Mouse (Mus musculus) kidney, adult 2 months (tissue): ENCODE measurements around the gene Cptp. TPM values are rescaled to one million over a fixed set of nuclear protein-coding genes. Genes with fewer than 3 reads are reported as not detected.

ENCODE experiments used
- DNase-seq: peaks from one replicate; pipeline ENCODE4 v3.0.0; 2021
- H3K27ac ChIP-seq: fragments of 200-500 bp; 2 replicates; pipeline ENCODE4 v1.5.1; 2012; ENCODE audit warnings: low read depth, low read length, control low read depth, inconsistent platforms; ENCODE audit not compliant: insufficient read depth
- H3K27me3 ChIP-seq: fragments of 200-500 bp; replicated peaks from 2 replicates; pipeline ENCODE4 v1.6.1; 2012; ENCODE audit warnings: mild to moderate bottlenecking, moderate library complexity, low read length, inconsistent platforms; ENCODE audit not compliant: control insufficient read depth, insufficient read depth
- H3K36me3 ChIP-seq: fragments of 200-500 bp; 2 replicates; pipeline ENCODE4 v1.6.1; 2012; ENCODE audit warnings: mild to moderate bottlenecking, moderate library complexity, low read length, inconsistent platforms; ENCODE audit not compliant: control insufficient read depth, insufficient read depth
- H3K4me1 ChIP-seq: fragments of 200-500 bp; 2 replicates; pipeline ENCODE4 v1.6.1; 2011; ENCODE audit warnings: low read length; ENCODE audit not compliant: control insufficient read depth, insufficient read depth
- H3K4me3 ChIP-seq: fragments of 200-500 bp; 2 replicates; pipeline ENCODE4 v1.5.1; 2011; ENCODE audit warnings: mild to moderate bottlenecking, low read depth, low read length, control low read depth; ENCODE audit not compliant: insufficient read depth
- CTCF ChIP-seq: fragments of 200-500 bp; conservative IDR thresholded peaks from 2 replicates; pipeline ENCODE4 v1.5.1; 2011; ENCODE audit warnings: low read depth, mild to moderate bottlenecking, control low read depth, low read length, moderate library complexity, mixed read lengths; ENCODE audit not compliant: insufficient read depth, insufficient read length
- POLR2A ChIP-seq: fragments of 200-500 bp; IDR thresholded peaks from one replicate; pipeline ENCODE4 v1.6.1; 2011; ENCODE audit warnings: low read depth, low read length, control low read depth
- WGBS: fragments of 180-500 bp; shearing (Covaris S2); methylation state at CpG from one replicate; pipeline ENCODE4 v1.1.7; 2018; 5-methylcytosine and 5-hydroxymethylcytosine counted together
- polyA plus RNA-seq: library from polyadenylated mRNA; depleted of rRNA; stranded (reverse); fragments of >200 nt; gene quantifications from 2 replicates; pipeline ENCODE4 v1.2.3, GENCODE M21; 2012

Cptp gene
- polyA plus RNA-seq, 1 experiment = 46.2 TPM

DNA sequence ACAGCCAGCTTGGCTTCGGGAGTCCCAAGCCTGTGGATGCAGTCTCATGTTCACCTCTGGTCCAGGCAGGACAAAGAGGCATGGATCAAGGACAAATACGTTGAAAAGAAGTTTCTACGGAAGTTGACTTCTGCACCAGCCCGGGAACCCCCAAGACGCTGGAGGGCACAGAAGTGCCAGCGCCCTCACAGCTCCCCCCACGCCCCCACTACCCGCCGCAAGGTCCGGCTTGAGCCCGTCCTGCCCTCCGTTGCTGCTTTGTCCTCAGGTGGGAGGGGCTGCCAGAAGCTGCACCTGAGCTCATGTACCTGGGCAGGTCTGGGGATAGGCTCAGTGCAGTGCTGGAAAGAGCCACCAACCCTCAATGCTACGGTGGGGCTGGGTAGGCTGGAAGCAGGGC, 34.0 kb upstream of the Cptp start:
- 95% methylated on average over 13 of the region's 13 CpGs for WGBS
- H3K4me3 ChIP-seq = no peak overlapping the region
- DNase-seq = no peak
- TF ChIP-seq CTCF = no peak
- TF ChIP-seq POLR2A = no peak
- no peak overlapping the region for H3K27ac ChIP-seq
- no peaks in the 10 kb centered on the region for H3K36me3 ChIP-seq
- H3K4me1 ChIP-seq = no peaks in the 10 kb centered on the region
- no peaks in the 10 kb centered on the region for H3K27me3 ChIP-seq

DNA sequence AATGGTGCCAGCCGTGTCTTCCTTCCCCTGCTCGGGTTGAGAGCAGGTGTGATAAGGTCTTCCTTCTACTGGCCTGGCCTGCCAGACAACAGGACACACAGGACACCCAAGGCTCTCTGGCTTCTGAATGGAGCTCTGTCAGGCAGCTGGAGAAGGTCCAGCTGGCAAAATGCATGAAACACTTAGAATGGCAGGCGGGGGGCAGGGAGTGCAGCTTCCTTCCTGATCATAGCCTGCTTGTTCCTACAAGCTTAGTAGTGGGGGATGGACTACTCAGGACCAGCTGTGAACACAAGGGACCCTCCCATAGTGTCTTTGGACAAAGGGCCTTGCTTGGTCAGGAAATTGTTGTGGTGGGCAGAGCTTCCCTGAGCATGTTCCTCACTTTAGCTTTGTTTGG, 32.0 kb upstream of the Cptp start:
- Histone ChIP-seq H3K27ac (no peak overlapping the region), H3K4me3 (no peak overlapping the region), H3K27me3 (no peaks in the 10 kb centered on the region), H3K36me3 (no peaks in the 10 kb centered on the region), H3K4me1 (no peaks in the 10 kb centered on the region)
- WGBS = 53% methylated on average over 3 of the region's 3 CpGs
- no peak for TF ChIP-seq POLR2A
- TF ChIP-seq CTCF = no peak
- peak; percentile 52 for DNase-seq

- Histone ChIP-seq H3K36me3 (no peaks in the 10 kb centered on the region), H3K27me3 (no peaks in the 10 kb centered on the region), H3K4me3 (no peak overlapping the region), H3K27ac (no peak overlapping the region), H3K4me1 (no peaks in the 10 kb centered on the region)
- TF ChIP-seq POLR2A (no peak), CTCF (no peak)
- no peak for DNase-seq
- 83% methylated on average over 7 of the region's 7 CpGs for WGBS
These were observed 30.1 kb upstream of the Cptp start for GRCm38 (mm10) chr4:155899355-155899754.

DNA sequence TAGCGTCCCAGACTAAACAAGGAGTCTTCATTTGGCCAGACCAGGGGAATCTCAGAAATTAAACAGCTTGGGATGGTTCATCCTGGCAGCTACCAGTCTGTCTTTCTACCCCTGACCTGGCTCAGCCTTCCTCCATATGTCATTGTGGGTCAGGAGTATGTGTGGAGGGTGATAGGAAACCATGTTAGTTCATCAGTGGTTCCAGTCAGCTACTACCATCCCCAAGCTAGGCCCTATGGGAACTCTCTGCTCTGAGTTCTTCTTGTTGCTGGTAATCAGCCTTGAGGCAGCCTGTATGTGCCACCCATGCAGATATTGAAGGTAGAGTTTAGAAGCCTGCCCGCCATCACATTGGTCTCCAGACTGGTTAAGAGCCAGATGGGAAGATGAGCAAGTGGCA, 29.1 kb upstream of the Cptp start:
- Histone ChIP-seq H3K4me1 (0 out of 2 replicates have a peak, but pooled peaks cover under 1% of the 10 kb centered on the region), H3K27me3 (no peaks in the 10 kb centered on the region), H3K4me3 (no peak overlapping the region), H3K27ac (no peak overlapping the region), H3K36me3 (no peaks in the 10 kb centered on the region)
- no peak for DNase-seq
- TF ChIP-seq POLR2A (no peak), CTCF (no peak)
- 100% methylated on average over 2 of the region's 2 CpGs for WGBS

GRCm38 (mm10) chr4:155896461-155896860, 27.2 kb upstream of the Cptp start:
- Histone ChIP-seq H3K27me3 (no peaks in the 10 kb centered on the region), H3K4me3 (no peak overlapping the region), H3K4me1 (peaks cover 7% of the 10 kb centered on the region; the same call in 1 of the 2 replicates), H3K36me3 (no peaks in the 10 kb centered on the region), H3K27ac (no peak overlapping the region)
- no peak for DNase-seq
- 98% methylated on average over 12 of the region's 12 CpGs for WGBS
- TF ChIP-seq POLR2A = no peak
- TF ChIP-seq CTCF = no peak

GRCm38 (mm10) chr4:155895826-155896225, 26.6 kb upstream of the Cptp start:
- 84% methylated on average over 4 of the region's 4 CpGs for WGBS
- peaks cover 7% of the 10 kb centered on the region; the same call in 1 of the 2 replicates for H3K4me1 ChIP-seq
- no peak overlapping the region for H3K27ac ChIP-seq
- H3K27me3 ChIP-seq = no peaks in the 10 kb centered on the region
- DNase-seq = no peak
- H3K36me3 ChIP-seq = no peaks in the 10 kb centered on the region
- no peak overlapping the region for H3K4me3 ChIP-seq
- TF ChIP-seq CTCF (no peak), POLR2A (no peak)

GRCm38 (mm10) chr4:155895216-155895615, 26.0 kb upstream of the Cptp start:
- WGBS = 33% methylated on average over 6 of the region's 6 CpGs
- Histone ChIP-seq H3K4me1 (peaks cover 7% of the 10 kb centered on the region; the same call in 1 of the 2 replicates), H3K27ac (peak overlapping the region; percentile 57), H3K27me3 (no peaks in the 10 kb centered on the region), H3K4me3 (peak overlapping the region; percentile 50), H3K36me3 (no peaks in the 10 kb centered on the region)
- TF ChIP-seq POLR2A (no peak), CTCF (no peak)
- DNase-seq = peak; percentile 66

GRCm38 (mm10) chr4:155894311-155894881, 25.2 kb upstream of the Cptp start:
- H3K27me3 ChIP-seq = no peaks in the 10 kb centered on the region
- peak; percentile 76 for DNase-seq
- no peaks in the 10 kb centered on the region for H3K36me3 ChIP-seq
- H3K27ac ChIP-seq = peak overlapping the region; percentile 57
- 30% methylated on average over 8 of the region's 8 CpGs for WGBS
- H3K4me1 ChIP-seq = peaks cover 7% of the 10 kb centered on the region; the same call in 1 of the 2 replicates
- TF ChIP-seq CTCF = no peak
- no peak for TF ChIP-seq POLR2A
- H3K4me3 ChIP-seq = peak overlapping the region; percentile 50
